Mouse (Mus musculus): ENCODE data around the gene Pgghg. TPM values are rescaled to one million over a fixed set of nuclear protein-coding genes. Genes with fewer than 3 reads are reported as not detected.
A peak's percentile ranks its signal among the peaks of the same experiment; 100 is the strongest.

Gene Pgghg
- polyA plus RNA-seq, 1 experiment from 2014 or later, result 7.9 TPM

- WGBS (ENCODE audit: insufficient replicate concordance), result 13% methylated on average over 11 of the region's 11 CpGs
- Histone ChIP-seq H3K36me3 (ENCODE audit: control insufficient read depth, insufficient read depth) (no peaks in the 10 kb centered on the region), H3K9ac (ENCODE audit: low read depth, low read length) (peak within 1 kb of the TSS; percentile 58), H3K9me3 (replicated peaks; ENCODE audit: control insufficient read depth, low read length) (no peaks in the 10 kb centered on the region), H3K4me3 (ENCODE audit: low read depth, low read length) (peak within 1 kb of the TSS; percentile 59), H3K4me1 (ENCODE audit: control insufficient read depth, low read depth, low read length) (peaks cover 17% of the 10 kb centered on the region), H3K27me3 (ENCODE audit: control insufficient read depth, insufficient read depth, low read depth, low read length) (no peaks in the 10 kb centered on the region), H3K4me2 (ENCODE audit: low read depth, low read length) (peak within 1 kb of the TSS; percentile 59), H3K27ac (ENCODE audit: low read length) (peak within 1 kb of the TSS; percentile 78)
- ATAC-seq (ENCODE audit: low read depth), result peak; percentile 76
Measured at GRCm38 (mm10) chr7:140955758-140956555, 14.8 kb downstream of the Pgghg start, which contains the start of the genes Gm45717 and Ifitm2. TSS of gene Gm45717 (minus strand) at chr7:140955937. TSS of gene Ifitm2 (minus strand) at chr7:140955987.

- Histone ChIP-seq H3K9ac (ENCODE audit: low read depth, low read length) (no peak overlapping the region), H3K27ac (ENCODE audit: low read length) (peak overlapping the region; percentile 77), H3K9me3 (replicated peaks; ENCODE audit: control insufficient read depth, low read length) (no peaks in the 10 kb centered on the region), H3K4me1 (ENCODE audit: control insufficient read depth, low read depth, low read length) (peaks cover 17% of the 10 kb centered on the region), H3K36me3 (ENCODE audit: control insufficient read depth, insufficient read depth) (no peaks in the 10 kb centered on the region), H3K4me3 (ENCODE audit: low read depth, low read length) (no peak overlapping the region), H3K4me2 (ENCODE audit: low read depth, low read length) (no peak overlapping the region), H3K27me3 (ENCODE audit: control insufficient read depth, insufficient read depth, low read depth, low read length) (no peaks in the 10 kb centered on the region)
- WGBS (ENCODE audit: insufficient replicate concordance), result 41% methylated on average over 6 of the region's 6 CpGs
- ATAC-seq (ENCODE audit: low read depth), result no peak
Measured at GRCm38 (mm10) chr7:140956556-140956869, 15.3 kb downstream of the Pgghg start.

GRCm38 (mm10) chr7:140959181-140959901 is 18.1 kb downstream of the Pgghg start:
- Histone ChIP-seq H3K27me3 (ENCODE audit: control insufficient read depth, insufficient read depth, low read depth, low read length) (no peaks in the 10 kb centered on the region), H3K36me3 (ENCODE audit: control insufficient read depth, insufficient read depth) (no peaks in the 10 kb centered on the region), H3K9me3 (replicated peaks; ENCODE audit: control insufficient read depth, low read length) (no peaks in the 10 kb centered on the region), H3K9ac (ENCODE audit: low read depth, low read length) (no peak overlapping the region), H3K27ac (ENCODE audit: low read length) (no peak overlapping the region), H3K4me1 (ENCODE audit: control insufficient read depth, low read depth, low read length) (peaks cover 8% of the 10 kb centered on the region), H3K4me2 (ENCODE audit: low read depth, low read length) (no peak overlapping the region), H3K4me3 (ENCODE audit: low read depth, low read length) (no peak overlapping the region)
- 8% methylated on average over 9 of the region's 9 CpGs for WGBS (ENCODE audit: insufficient replicate concordance)
- no peak for ATAC-seq (ENCODE audit: low read depth)

- H3K9ac ChIP-seq (ENCODE audit: low read depth, low read length), result no peak overlapping the region
- no peaks in the 10 kb centered on the region for H3K36me3 ChIP-seq (ENCODE audit: control insufficient read depth, insufficient read depth)
- WGBS (ENCODE audit: insufficient replicate concordance), result 45% methylated on average over 5 of the region's 5 CpGs
- no peaks in the 10 kb centered on the region for H3K27me3 ChIP-seq (ENCODE audit: control insufficient read depth, insufficient read depth, low read depth, low read length)
- no peak overlapping the region for H3K27ac ChIP-seq (ENCODE audit: low read length)
- H3K9me3 ChIP-seq (replicated peaks; ENCODE audit: control insufficient read depth, low read length), result no peaks in the 10 kb centered on the region
- no peak for ATAC-seq (ENCODE audit: low read depth)
- no peak overlapping the region for H3K4me3 ChIP-seq (ENCODE audit: low read depth, low read length)
- H3K4me1 ChIP-seq (ENCODE audit: control insufficient read depth, low read depth, low read length), result peaks cover 8% of the 10 kb centered on the region
- no peak overlapping the region for H3K4me2 ChIP-seq (ENCODE audit: low read depth, low read length)
Measured at GRCm38 (mm10) chr7:140960026-140960425, 18.8 kb downstream of the Pgghg start.

GRCm38 (mm10) chr7:140961416-140961815 is 20.2 kb downstream of the Pgghg start:
- no peaks in the 10 kb centered on the region for H3K27me3 ChIP-seq (ENCODE audit: control insufficient read depth, insufficient read depth, low read depth, low read length)
- no peak for ATAC-seq (ENCODE audit: low read depth)

GRCm38 (mm10) chr7:140962733-140963132 is 21.5 kb downstream of the Pgghg start:
- Histone ChIP-seq H3K36me3 (ENCODE audit: control insufficient read depth, insufficient read depth) (no peaks in the 10 kb centered on the region), H3K4me3 (ENCODE audit: low read depth, low read length) (no peak overlapping the region), H3K9ac (ENCODE audit: low read depth, low read length) (no peak overlapping the region), H3K27ac (ENCODE audit: low read length) (no peak overlapping the region), H3K9me3 (replicated peaks; ENCODE audit: control insufficient read depth, low read length) (no peaks in the 10 kb centered on the region), H3K27me3 (ENCODE audit: control insufficient read depth, insufficient read depth, low read depth, low read length) (no peaks in the 10 kb centered on the region), H3K4me2 (ENCODE audit: low read depth, low read length) (no peak overlapping the region), H3K4me1 (ENCODE audit: control insufficient read depth, low read depth, low read length) (no peaks in the 10 kb centered on the region)
- WGBS (ENCODE audit: insufficient replicate concordance), result 64% methylated on average over 2 of the region's 2 CpGs
- ATAC-seq (ENCODE audit: low read depth), result no peak

More at GRCm38 (mm10) chr7:140961416-140961815, 20.2 kb downstream of the Pgghg start:
- Histone ChIP-seq H3K9ac (ENCODE audit: low read depth, low read length) (no peak overlapping the region), H3K27ac (ENCODE audit: low read length) (no peak overlapping the region), H3K9me3 (replicated peaks; ENCODE audit: control insufficient read depth, low read length) (no peaks in the 10 kb centered on the region), H3K4me1 (ENCODE audit: control insufficient read depth, low read depth, low read length) (peaks cover 3% of the 10 kb centered on the region), H3K4me2 (ENCODE audit: low read depth, low read length) (no peak overlapping the region), H3K4me3 (ENCODE audit: low read depth, low read length) (no peak overlapping the region), H3K36me3 (ENCODE audit: control insufficient read depth, insufficient read depth) (no peaks in the 10 kb centered on the region)
- 50% methylated on average over 2 of the region's 2 CpGs for WGBS (ENCODE audit: insufficient replicate concordance)

- WGBS (ENCODE audit: insufficient replicate concordance), result 54% methylated on average over 4 of the region's 4 CpGs
- Histone ChIP-seq H3K36me3 (ENCODE audit: control insufficient read depth, insufficient read depth) (no peaks in the 10 kb centered on the region), H3K4me3 (ENCODE audit: low read depth, low read length) (no peak within 1 kb of the TSS), H3K27me3 (ENCODE audit: control insufficient read depth, insufficient read depth, low read depth, low read length) (no peaks in the 10 kb centered on the region), H3K9me3 (replicated peaks; ENCODE audit: control insufficient read depth, low read length) (no peaks in the 10 kb centered on the region), H3K27ac (ENCODE audit: low read length) (no peak within 1 kb of the TSS), H3K9ac (ENCODE audit: low read depth, low read length) (no peak within 1 kb of the TSS), H3K4me2 (ENCODE audit: low read depth, low read length) (no peak within 1 kb of the TSS), H3K4me1 (ENCODE audit: control insufficient read depth, low read depth, low read length) (no peaks in the 10 kb centered on the region; the same call in 1 of the 2 replicates)
- ATAC-seq (ENCODE audit: low read depth), result no peak
Measured at GRCm38 (mm10) chr7:140966921-140967320, 25.7 kb downstream of the Pgghg start, which contains the start of gene Ifitm1. TSS of gene Ifitm1 (plus strand) at chr7:140967221.

- Histone ChIP-seq H3K4me2 (ENCODE audit: low read depth, low read length) (no peak overlapping the region; the same call in 1 of the 2 replicates), H3K27me3 (ENCODE audit: control insufficient read depth, insufficient read depth, low read depth, low read length) (no peaks in the 10 kb centered on the region), H3K9me3 (replicated peaks; ENCODE audit: control insufficient read depth, low read length) (no peaks in the 10 kb centered on the region), H3K36me3 (ENCODE audit: control insufficient read depth, insufficient read depth) (no peaks in the 10 kb centered on the region), H3K4me3 (ENCODE audit: low read depth, low read length) (no peak overlapping the region), H3K4me1 (ENCODE audit: control insufficient read depth, low read depth, low read length) (no peaks in the 10 kb centered on the region; the same call in 1 of the 2 replicates), H3K9ac (ENCODE audit: low read depth, low read length) (no peak overlapping the region), H3K27ac (ENCODE audit: low read length) (no peak overlapping the region)
- ATAC-seq (ENCODE audit: low read depth), result no peak
- 16% methylated on average over 14 of the region's 14 CpGs for WGBS (ENCODE audit: insufficient replicate concordance)
Measured at GRCm38 (mm10) chr7:140967862-140968591, 26.8 kb downstream of the Pgghg start.

Measured in liver, embryonic 16.5 days (tissue).